Mouse (Mus musculus) kidney, adult 11 months (tissue): ENCODE measurements at regions not wholly inside any gene's neighbourhood (a gene's known extent, or its start where the extent isn't known, plus 50 kb on each side); places are given as distances from the start of the nearest gene placed in this dataset.

Experiments
- DNase-seq: peaks from one replicate; pipeline ENCODE4 v3.0.0; 2022

GRCm38 (mm10) chr6:108606231-108606630 lies 54.2 kb upstream of the Bhlhe40 start:
- peak; percentile 73 for DNase-seq

GRCm38 (mm10) chr6:108608308-108608707 lies 52.1 kb upstream of the Bhlhe40 start:
- no peak for DNase-seq
